Mouse (Mus musculus) effector memory CD4-positive, alpha-beta T cell, adult 7 months (primary cell): ENCODE measurements around the gene Slc19a1. TPM values are rescaled to one million over a fixed set of nuclear protein-coding genes. Genes with fewer than 3 reads are reported as not detected.

Experiments used
- polyA plus RNA-seq: library from polyadenylated mRNA; unstranded; fragments of 100-300 nt; shearing (Covaris generic); gene quantifications from one replicate; pipeline ENCODE4 v1.2.1, GENCODE M21; 2017

The Slc19a1 gene
- polyA plus RNA-seq: 18.7 TPM

GRCm38 (mm10) chr10:77031768-77032375 is at the start of gene Slc19a1:
TSS of gene Slc19a1 (plus strand) at chr10:77032241.

Other genes starting within 250 kb of the Slc19a1 start
- 12.8 TPM for gene Pcbp3, start 70.4 kb upstream of the Slc19a1 start, polyA plus RNA-seq
- not detected for gene Col18a1, start 134.3 kb downstream of the Slc19a1 start, polyA plus RNA-seq
- gene Pofut2, start 227.0 kb downstream of the Slc19a1 start, polyA plus RNA-seq: 46.2 TPM